Mouse (Mus musculus) hindbrain, postnatal 0 days (tissue): ENCODE measurements around the gene Cit. TPM values are rescaled to one million over a fixed set of nuclear protein-coding genes. Genes with fewer than 3 reads are reported as not detected.
A peak's percentile ranks its signal among the peaks of the same experiment; 100 is the strongest.
"Not testable (repeated sequence)": the region's sequence is repeated elsewhere in the genome, so short reads cannot be mapped to it uniquely, and the experiment has no call there.

Experiments
- ATAC-seq: fragments of 200-750 bp; cut with Nextera tagmentation; 2 replicates; pipeline ENCODE4 v1.8.0; 2017; ENCODE audit warnings: mild to moderate bottlenecking, moderate TSS enrichment, moderate library complexity
- DNase-seq: peaks from one replicate; pipeline ENCODE4 v3.0.0-alpha.2; 2015; ENCODE audit warnings: low spot score
- H3K27ac ChIP-seq: fragments of 300-500 bp; sonication (generic); 2 replicates; pipeline ENCODE4 v1.5.1; 2014; ENCODE audit warnings: mild to moderate bottlenecking
- H3K27me3 ChIP-seq: fragments of 300-500 bp; sonication (generic); 2 replicates; pipeline ENCODE4 v1.6.1; 2014; ENCODE audit warnings: low read length, mixed read lengths; ENCODE audit not compliant: insufficient read depth
- H3K36me3 ChIP-seq: fragments of 300-500 bp; sonication (generic); 2 replicates; pipeline ENCODE4 v1.6.1; 2014; ENCODE audit warnings: low read length, mixed read lengths; ENCODE audit not compliant: insufficient read depth
- H3K4me1 ChIP-seq: fragments of 300-500 bp; sonication (generic); 2 replicates; pipeline ENCODE4 v1.6.1; 2014; ENCODE audit warnings: antibody characterized with exemption, low read length, mixed read lengths; ENCODE audit not compliant: insufficient read depth
- H3K4me2 ChIP-seq: fragments of 300-500 bp; sonication (generic); 2 replicates; pipeline ENCODE4 v1.6.1; 2014; ENCODE audit warnings: low read depth, mild to moderate bottlenecking, low read length, moderate library complexity, mixed read lengths
- H3K4me3 ChIP-seq: fragments of 300-500 bp; sonication (generic); 2 replicates; pipeline ENCODE4 v1.5.1; 2014; ENCODE audit warnings: low read length
- H3K9ac ChIP-seq: fragments of 300-500 bp; sonication (generic); replicated peaks from 2 replicates; pipeline ENCODE4 v1.6.1; 2014; ENCODE audit warnings: mild to moderate bottlenecking, low read length, moderate library complexity, mixed read lengths
- H3K9me3 ChIP-seq: fragments of 300-500 bp; sonication (generic); 2 replicates; pipeline ENCODE4 v1.6.1; 2016; ENCODE audit warnings: low read length, mixed read lengths
- CTCF ChIP-seq: IDR thresholded peaks from 2 replicates; pipeline ENCODE4 v1.5.1; 2016; ENCODE audit warnings: antibody characterized with exemption, control low read depth, low read depth
- WGBS: fragments of 180-500 bp; shearing (Covaris S2); extraction: QIAGEN DNeasy Blood & Tissue Kit; methylation state at CpG from one replicate; pipeline ENCODE4 v1.1.7; 2014; 5-methylcytosine and 5-hydroxymethylcytosine counted together
- polyA plus RNA-seq: library from polyadenylated mRNA; unstranded; fragments of >200 nt; fragmentation: Nextera tagmentation; extraction: Ambion mirVana; gene quantifications from 2 replicates; pipeline ENCODE4 v1.2.1, GENCODE M21; 2015
- total RNA-seq: library from RNA; depleted of rRNA; stranded (reverse); fragments of >200 nt; gene quantifications from 2 replicates; pipeline ENCODE4 v1.2.3, GENCODE M21; 2014; rRNA removed

The Cit gene
- 28.5 and 30.2 TPM in 2 replicates for total RNA-seq
- 36.7 and 40.9 TPM in 2 replicates for polyA plus RNA-seq

DNA sequence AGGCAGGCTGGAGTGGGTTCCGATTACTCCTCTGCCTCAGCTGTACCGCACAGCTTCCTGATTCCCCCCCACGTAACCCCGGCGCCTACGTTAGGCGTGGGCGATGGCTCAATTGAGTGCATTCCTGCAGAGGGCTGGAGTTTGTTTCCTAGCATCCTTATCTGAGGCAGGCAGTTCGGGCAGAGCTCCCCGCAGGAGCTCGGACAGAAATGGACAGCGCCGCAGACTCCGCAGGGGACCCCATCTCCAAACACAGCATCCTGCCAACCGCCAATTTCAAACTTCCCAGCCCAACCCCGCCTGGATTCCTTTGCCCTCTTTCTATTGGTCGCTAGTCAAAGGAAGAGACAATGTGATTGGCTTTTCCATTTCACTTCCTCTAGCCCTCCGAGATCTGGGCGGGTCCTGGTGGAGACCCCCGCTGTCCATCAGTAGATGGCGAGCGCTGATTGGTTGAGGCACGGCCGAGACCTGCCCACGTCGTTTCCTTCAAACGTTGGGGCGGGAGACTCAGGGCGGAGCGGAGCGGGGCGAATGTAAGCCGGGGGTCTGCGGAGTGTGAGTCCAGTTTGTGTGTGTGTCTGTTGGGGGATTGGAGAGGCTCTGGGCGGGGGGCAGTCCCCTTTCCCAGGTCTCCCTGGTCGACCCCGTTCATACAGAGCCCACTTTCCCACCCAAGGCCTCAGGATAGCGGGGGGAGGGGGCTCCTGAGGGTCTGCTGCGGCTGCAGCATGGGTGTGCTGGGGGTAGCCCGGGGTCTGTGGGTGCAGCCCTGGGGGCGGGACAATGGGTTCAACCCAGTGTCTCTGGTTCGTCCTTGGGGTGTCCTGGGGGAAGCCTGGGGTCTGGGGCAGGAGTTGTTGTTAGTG is at the start of gene Cit:
Cit (plus strand) TSS at position 513 of the 869 bp plus-strand sequence.
- Histone ChIP-seq H3K27ac (no peak within 1 kb of the TSS), H3K9me3 (no peaks in the 10 kb centered on the region), H3K4me2 (peak within 1 kb of the TSS; percentile 98), H3K4me1 (peaks cover 9% of the 10 kb centered on the region; the same call in 1 of the 2 replicates), H3K9ac (peak within 1 kb of the TSS; percentile 40; the same call in 1 of the 2 replicates), H3K36me3 (no peaks in the 10 kb centered on the region), H3K27me3 (no peaks in the 10 kb centered on the region), H3K4me3 (peak within 1 kb of the TSS; percentile 56)
- DNase-seq (peak; percentile 98), ATAC-seq (peak; percentile 100)
- WGBS, result 0% methylated on average over 42 of the region's 42 CpGs
- no peak for TF ChIP-seq CTCF

DNA sequence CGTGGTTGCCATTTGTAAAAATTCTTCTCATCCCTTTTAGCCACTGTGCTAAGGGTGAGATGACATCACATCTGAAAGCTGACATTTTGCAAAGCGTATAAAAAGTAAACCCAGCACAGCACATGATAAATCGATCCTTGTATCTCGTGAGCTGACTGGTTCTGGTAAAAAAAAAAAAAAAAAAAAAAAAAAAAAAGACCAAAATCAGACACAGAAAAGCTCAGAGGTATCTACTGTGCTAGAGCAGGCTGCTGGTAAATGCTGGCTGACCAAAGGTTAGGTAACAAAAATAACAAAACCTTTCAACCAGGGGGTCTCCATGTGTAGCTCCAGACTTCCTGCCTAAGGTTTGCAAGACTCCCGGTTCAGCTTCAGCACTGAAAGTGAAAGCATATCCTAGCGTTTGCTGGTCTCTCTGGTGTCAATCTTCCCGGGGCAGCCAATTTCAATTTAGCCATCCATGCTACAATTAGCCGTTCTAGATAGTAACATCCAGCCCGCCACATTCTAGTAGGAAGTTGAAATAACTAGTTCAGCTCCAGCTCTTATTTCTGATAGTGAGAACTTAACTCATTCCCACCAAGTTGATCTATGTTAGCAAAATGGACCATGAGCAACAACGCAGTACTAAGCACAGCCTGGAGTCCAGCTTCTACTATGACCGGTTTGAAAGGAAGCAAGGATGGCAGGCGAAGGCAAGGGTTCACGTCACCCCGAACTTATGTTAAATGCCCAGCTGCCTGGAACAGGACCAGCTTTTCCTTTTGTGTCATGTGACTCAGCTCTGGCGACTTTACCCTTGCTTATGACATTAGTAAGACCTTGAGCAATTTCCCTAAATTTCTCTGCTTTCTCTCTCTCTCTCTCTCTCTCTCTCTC is 45.8 kb upstream of the Cit start:
- H3K4me3 ChIP-seq, result no peak overlapping the region
- no peaks in the 10 kb centered on the region for H3K9me3 ChIP-seq
- peak overlapping the region; percentile 18 for H3K4me2 ChIP-seq
- H3K36me3 ChIP-seq, result no peaks in the 10 kb centered on the region
- H3K27me3 ChIP-seq, result no peaks in the 10 kb centered on the region
- no peak for TF ChIP-seq CTCF
- DNase-seq, result peak; percentile 17
- 0 out of 2 replicates have a peak overlapping the region, but pooled peaks have one; percentile 32 for H3K27ac ChIP-seq
- no peak for ATAC-seq
- WGBS, result 63% methylated on average over 15 of the region's 15 CpGs
- H3K9ac ChIP-seq, result no peak overlapping the region
- no peaks in the 10 kb centered on the region for H3K4me1 ChIP-seq

- WGBS, result 37% methylated on average over 4 of the region's 4 CpGs
- no peaks in the 10 kb centered on the region for H3K36me3 ChIP-seq
- no peaks in the 10 kb centered on the region for H3K4me1 ChIP-seq
- 0 out of 2 replicates have a peak overlapping the region, but pooled peaks have one; percentile 32 for H3K27ac ChIP-seq
- peak overlapping the region; percentile 18 for H3K4me2 ChIP-seq
- no peaks in the 10 kb centered on the region for H3K9me3 ChIP-seq
- no peak for TF ChIP-seq CTCF
- ATAC-seq (no peak), DNase-seq (peak; percentile 15)
- no peak overlapping the region for H3K4me3 ChIP-seq
- no peaks in the 10 kb centered on the region for H3K27me3 ChIP-seq
- H3K9ac ChIP-seq, result no peak overlapping the region
Measured at GRCm38 (mm10) chr5:115799895-115800232, 45.2 kb upstream of the Cit start.

GRCm38 (mm10) chr5:115812262-115812661 is 32.8 kb upstream of the Cit start:
- no peak for ATAC-seq
- no peaks in the 10 kb centered on the region for H3K4me1 ChIP-seq

GRCm38 (mm10) chr5:115817022-115817421 is 28.1 kb upstream of the Cit start:
- Histone ChIP-seq H3K27me3 (no peaks in the 10 kb centered on the region), H3K27ac (no peak overlapping the region), H3K4me1 (no peaks in the 10 kb centered on the region), H3K4me2 (no peak overlapping the region), H3K9ac (no peak overlapping the region), H3K9me3 (no peaks in the 10 kb centered on the region), H3K36me3 (no peaks in the 10 kb centered on the region), H3K4me3 (no peak overlapping the region)
- DNase-seq (no peak), ATAC-seq (no peak)
- WGBS, result 68% methylated on average over 6 of the region's 6 CpGs
- TF ChIP-seq CTCF, result no peak

More at GRCm38 (mm10) chr5:115812262-115812661, 32.8 kb upstream of the Cit start:
- Histone ChIP-seq H3K9me3 (no peaks in the 10 kb centered on the region), H3K36me3 (no peaks in the 10 kb centered on the region), H3K27me3 (no peaks in the 10 kb centered on the region), H3K9ac (no peak overlapping the region), H3K27ac (no peak overlapping the region), H3K4me3 (no peak overlapping the region), H3K4me2 (no peak overlapping the region)
- DNase-seq, result no peak
- no peak for TF ChIP-seq CTCF
- 86% methylated on average over 3 of the region's 3 CpGs for WGBS

GRCm38 (mm10) chr5:115817655-115818054 is 27.4 kb upstream of the Cit start:
- not testable (repeated sequence) for H3K27me3 ChIP-seq

More at GRCm38 (mm10) chr5:115817655-115818054, 27.4 kb upstream of the Cit start:
- H3K36me3 ChIP-seq, H3K27ac ChIP-seq, H3K4me2 ChIP-seq, H3K4me1 ChIP-seq, H3K9me3 ChIP-seq, DNase-seq, H3K9ac ChIP-seq, ATAC-seq, H3K4me3 ChIP-seq: not testable (repeated sequence)
- WGBS, result 97% methylated on average over 1 of the region's 1 CpGs
